Mouse (Mus musculus): ENCODE results near the gene Vegfb. TPM values are rescaled to one million over a fixed set of nuclear protein-coding genes. Genes with fewer than 3 reads are reported as not detected.

The Vegfb gene
- polyA plus RNA-seq (2015; fragmentation: Nextera tagmentation; extraction: Ambion mirVana): 25.1 and 37.3 TPM in 2 replicates

DNA sequence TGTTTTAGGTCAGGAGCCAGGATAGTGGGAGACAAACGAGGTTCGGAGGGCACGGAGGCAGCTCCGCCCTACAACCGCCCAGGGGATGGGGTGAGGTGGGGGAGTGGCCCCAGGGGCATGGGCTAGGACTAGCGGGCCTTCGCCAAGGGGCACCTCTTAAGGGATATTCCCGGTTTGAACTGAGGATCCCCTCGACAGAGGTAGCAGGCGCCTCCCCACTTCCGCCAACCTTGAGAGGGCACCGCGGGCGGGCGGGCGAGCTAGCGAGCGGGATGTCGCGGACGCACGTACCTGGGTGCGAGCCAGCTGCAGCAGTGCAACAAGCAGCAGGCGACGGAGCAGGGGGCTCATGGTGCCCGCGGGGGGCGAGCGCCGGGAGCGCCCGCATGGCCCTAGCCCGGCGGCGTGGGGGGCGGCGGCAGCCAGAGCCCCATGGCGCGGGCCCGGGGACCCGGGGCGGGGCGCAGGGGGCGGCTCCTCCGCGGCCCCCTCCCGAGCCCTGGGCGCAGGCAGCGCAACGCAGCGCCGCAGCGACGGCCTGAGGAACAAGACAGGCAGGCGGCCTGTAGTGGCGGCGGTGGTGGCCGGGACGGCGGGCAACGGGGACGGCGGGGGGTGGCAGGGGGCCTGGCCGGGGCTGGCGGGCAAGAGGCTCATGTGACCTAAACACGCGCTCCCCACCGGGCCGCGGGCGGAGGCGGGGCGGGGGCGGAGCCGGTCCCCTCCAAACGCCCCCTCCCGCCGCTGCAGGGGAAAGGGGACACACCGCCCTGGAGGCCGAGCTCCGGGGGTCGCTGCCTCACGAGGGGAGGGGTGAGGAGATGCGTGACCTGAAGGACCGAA lies at the start of gene Vegfb:
Vegfb (minus strand) TSS at position 591 of the 843 bp plus-strand sequence.
- Histone ChIP-seq H3K4me2 (replicated peaks; ENCODE audit: low read depth, low read length) (peak within 1 kb of the TSS; percentile 77), H3K27ac (ENCODE audit: low read length) (peak within 1 kb of the TSS; percentile 79), H3K27me3 (ENCODE audit: insufficient read depth, low read length) (no peaks in the 10 kb centered on the region), H3K4me3 (ENCODE audit: low read length) (peak within 1 kb of the TSS; percentile 81), H3K9me3 (ENCODE audit: low read length) (no peaks in the 10 kb centered on the region), H3K36me3 (ENCODE audit: insufficient read depth, low read length) (peaks cover 22% of the 10 kb centered on the region), H3K4me1 (ENCODE audit: insufficient read depth, low read length) (peaks cover 27% of the 10 kb centered on the region), H3K9ac (replicated peaks; ENCODE audit: low read length) (peak within 1 kb of the TSS; percentile 93)
- under 1% methylated on average over 60 of the region's 85 CpGs for whole genome bisulfite sequencing
- peak; percentile 44 for ATAC-seq (ENCODE audit: low FRiP score, low TSS enrichment)

DNA sequence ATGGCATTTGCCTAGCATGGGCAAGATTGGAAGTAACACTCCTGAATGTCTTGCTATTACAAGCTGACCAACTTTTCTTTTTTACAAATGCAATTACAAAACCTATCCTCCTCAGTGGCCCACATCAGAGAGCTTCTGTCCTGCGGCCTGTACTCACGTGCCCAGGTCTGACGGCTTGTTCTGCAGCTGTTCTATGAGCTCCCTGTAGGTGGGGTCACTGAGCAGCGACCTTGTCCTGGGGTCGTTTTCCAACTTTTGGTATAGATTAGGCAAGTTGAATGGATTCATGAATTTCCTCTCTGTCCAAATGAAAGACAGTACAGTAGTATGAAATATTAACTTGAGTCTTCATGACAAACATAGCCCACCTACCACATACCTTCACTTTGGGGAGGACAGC lies 46.6 kb upstream of the Vegfb start:
- Histone ChIP-seq H3K36me3 (ENCODE audit: insufficient read depth, low read length) (peaks cover 57% of the 10 kb centered on the region), H3K4me3 (ENCODE audit: low read length) (no peak overlapping the region), H3K9me3 (ENCODE audit: low read length) (no peaks in the 10 kb centered on the region), H3K4me2 (replicated peaks; ENCODE audit: low read depth, low read length) (no peak overlapping the region), H3K4me1 (ENCODE audit: insufficient read depth, low read length) (peaks cover 12% of the 10 kb centered on the region; the same call in 1 of the 2 replicates), H3K9ac (replicated peaks; ENCODE audit: low read length) (no peak overlapping the region), H3K27ac (ENCODE audit: low read length) (no peak overlapping the region), H3K27me3 (ENCODE audit: insufficient read depth, low read length) (no peaks in the 10 kb centered on the region)
- no peak for ATAC-seq (ENCODE audit: low FRiP score, low TSS enrichment)
- WGBS: 92% methylated on average over 5 of the region's 5 CpGs

DNA sequence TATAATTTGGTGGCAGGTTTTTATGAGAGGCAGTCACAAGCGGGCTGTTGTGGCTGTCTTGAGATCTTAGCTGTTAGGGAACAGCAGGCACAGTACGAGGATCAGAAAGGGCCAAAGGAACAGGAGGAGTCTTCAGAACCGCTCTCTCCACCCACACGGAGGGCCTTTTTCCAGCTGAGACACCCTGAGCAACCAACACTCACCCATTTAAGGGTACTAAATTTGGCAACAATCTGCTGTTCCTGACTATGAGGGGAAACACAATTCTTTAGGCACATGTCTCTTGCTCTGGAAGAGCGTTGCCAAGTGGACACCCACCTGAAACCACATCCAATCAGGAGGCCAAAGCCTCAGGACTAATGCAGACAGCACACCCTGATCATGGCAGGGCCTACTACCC lies 42.1 kb upstream of the Vegfb start:
- no peaks in the 10 kb centered on the region for H3K4me1 ChIP-seq (ENCODE audit: insufficient read depth, low read length)
- ATAC-seq (ENCODE audit: low FRiP score, low TSS enrichment): no peak
- H3K27ac ChIP-seq (ENCODE audit: low read length): no peak overlapping the region
- no peaks in the 10 kb centered on the region for H3K9me3 ChIP-seq (ENCODE audit: low read length)
- 96% methylated on average over 5 of the region's 5 CpGs for whole genome bisulfite sequencing
- no peak overlapping the region for H3K9ac ChIP-seq (replicated peaks; ENCODE audit: low read length)
- H3K36me3 ChIP-seq (ENCODE audit: insufficient read depth, low read length): peaks cover 90% of the 10 kb centered on the region
- H3K4me2 ChIP-seq (replicated peaks; ENCODE audit: low read depth, low read length): no peak overlapping the region
- no peak overlapping the region for H3K4me3 ChIP-seq (ENCODE audit: low read length)
- no peaks in the 10 kb centered on the region for H3K27me3 ChIP-seq (ENCODE audit: insufficient read depth, low read length)

DNA sequence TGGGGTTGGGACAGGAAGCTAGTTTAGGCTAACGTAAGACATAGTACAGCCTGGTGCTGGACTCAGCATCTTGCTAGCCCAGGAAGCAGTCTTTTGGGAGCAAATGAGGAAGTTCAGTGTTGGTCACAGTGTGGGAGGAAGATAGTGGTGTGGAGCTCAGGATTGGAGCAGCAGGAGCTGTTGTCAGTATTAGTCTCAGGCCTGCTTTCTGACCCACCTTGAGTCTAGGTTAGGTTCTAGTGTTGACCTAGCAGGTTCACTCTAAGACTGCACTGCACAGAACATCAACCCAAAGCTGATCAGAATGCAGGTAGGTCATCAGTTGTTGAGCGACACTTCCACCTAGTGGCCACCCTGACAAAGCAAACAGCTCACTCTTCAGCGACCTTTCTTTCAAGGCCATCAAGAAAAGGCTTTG lies 32.8 kb upstream of the Vegfb start:
- Histone ChIP-seq H3K27ac (ENCODE audit: low read length) (no peak overlapping the region; the same call in 1 of the 2 replicates), H3K36me3 (ENCODE audit: insufficient read depth, low read length) (peaks cover 51% of the 10 kb centered on the region), H3K4me2 (replicated peaks; ENCODE audit: low read depth, low read length) (no peak overlapping the region), H3K9me3 (ENCODE audit: low read length) (no peaks in the 10 kb centered on the region), H3K27me3 (ENCODE audit: insufficient read depth, low read length) (no peaks in the 10 kb centered on the region), H3K4me3 (ENCODE audit: low read length) (no peak overlapping the region), H3K9ac (replicated peaks; ENCODE audit: low read length) (no peak overlapping the region), H3K4me1 (ENCODE audit: insufficient read depth, low read length) (no peaks in the 10 kb centered on the region)
- ATAC-seq (ENCODE audit: low FRiP score, low TSS enrichment): peak; percentile 57; the same call in 1 of the 2 replicates
- WGBS: 43% methylated on average over 3 of the region's 3 CpGs

DNA sequence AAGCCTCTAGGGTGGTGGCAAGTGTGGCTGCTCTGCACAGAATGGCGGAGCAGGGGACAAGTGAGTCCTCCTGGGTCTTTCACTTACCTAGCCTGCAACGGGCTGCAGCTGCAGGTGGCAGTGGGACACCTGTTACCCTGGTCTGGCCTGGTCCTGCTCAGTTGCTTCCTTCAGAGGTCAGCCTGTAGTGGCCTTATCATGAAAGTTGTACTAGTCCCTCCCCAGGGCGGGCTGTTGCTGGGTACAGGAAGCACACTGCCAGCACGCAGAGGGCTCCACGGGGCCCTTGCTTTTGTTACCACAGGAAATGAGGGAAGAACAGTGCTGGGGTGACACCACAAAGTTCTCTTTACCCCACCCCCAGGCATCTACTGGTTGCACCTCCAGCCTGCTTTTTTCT lies 31.7 kb upstream of the Vegfb start, which contains the start of gene Fermt3:
Fermt3 (minus strand) TSS at position 279 of the 400 bp plus-strand sequence.
- H3K4me3 ChIP-seq (ENCODE audit: low read length): no peak within 1 kb of the TSS
- H3K27me3 ChIP-seq (ENCODE audit: insufficient read depth, low read length): no peaks in the 10 kb centered on the region
- H3K4me2 ChIP-seq (replicated peaks; ENCODE audit: low read depth, low read length): no peak within 1 kb of the TSS
- H3K27ac ChIP-seq (ENCODE audit: low read length): no peak within 1 kb of the TSS; the same call in 1 of the 2 replicates
- WGBS: 74% methylated on average over 5 of the region's 5 CpGs
- no peaks in the 10 kb centered on the region for H3K4me1 ChIP-seq (ENCODE audit: insufficient read depth, low read length)
- H3K36me3 ChIP-seq (ENCODE audit: insufficient read depth, low read length): peaks cover 41% of the 10 kb centered on the region
- H3K9me3 ChIP-seq (ENCODE audit: low read length): no peaks in the 10 kb centered on the region
- ATAC-seq (ENCODE audit: low FRiP score, low TSS enrichment): no peak
- H3K9ac ChIP-seq (replicated peaks; ENCODE audit: low read length): no peak within 1 kb of the TSS

DNA sequence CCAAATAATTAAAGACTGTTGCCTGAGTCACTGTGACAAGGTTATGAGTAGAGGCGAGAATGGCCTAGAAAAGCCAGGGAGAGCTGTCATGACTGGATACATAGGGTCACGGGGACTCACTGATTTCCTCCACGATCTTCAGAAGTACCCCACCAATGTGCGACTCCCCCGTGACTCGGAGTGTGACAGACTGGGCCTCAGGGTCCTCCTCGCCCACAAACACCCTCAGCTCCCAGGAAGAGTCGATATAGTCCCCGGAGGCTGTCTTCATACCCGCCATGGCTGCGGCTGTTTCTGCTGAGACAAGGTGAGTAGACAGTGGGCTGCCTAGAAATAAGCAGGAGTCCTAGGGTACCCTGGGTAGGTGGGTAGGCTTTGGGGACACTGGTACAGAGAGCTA lies 31.1 kb upstream of the Vegfb start:
- WGBS: 82% methylated on average over 11 of the region's 11 CpGs
- Histone ChIP-seq H3K27me3 (ENCODE audit: insufficient read depth, low read length) (no peaks in the 10 kb centered on the region), H3K9me3 (ENCODE audit: low read length) (no peaks in the 10 kb centered on the region), H3K4me3 (ENCODE audit: low read length) (no peak overlapping the region), H3K9ac (replicated peaks; ENCODE audit: low read length) (no peak overlapping the region), H3K4me1 (ENCODE audit: insufficient read depth, low read length) (no peaks in the 10 kb centered on the region), H3K4me2 (replicated peaks; ENCODE audit: low read depth, low read length) (no peak overlapping the region), H3K27ac (ENCODE audit: low read length) (no peak overlapping the region), H3K36me3 (ENCODE audit: insufficient read depth, low read length) (peaks cover 36% of the 10 kb centered on the region)
- no peak for ATAC-seq (ENCODE audit: low FRiP score, low TSS enrichment)

DNA sequence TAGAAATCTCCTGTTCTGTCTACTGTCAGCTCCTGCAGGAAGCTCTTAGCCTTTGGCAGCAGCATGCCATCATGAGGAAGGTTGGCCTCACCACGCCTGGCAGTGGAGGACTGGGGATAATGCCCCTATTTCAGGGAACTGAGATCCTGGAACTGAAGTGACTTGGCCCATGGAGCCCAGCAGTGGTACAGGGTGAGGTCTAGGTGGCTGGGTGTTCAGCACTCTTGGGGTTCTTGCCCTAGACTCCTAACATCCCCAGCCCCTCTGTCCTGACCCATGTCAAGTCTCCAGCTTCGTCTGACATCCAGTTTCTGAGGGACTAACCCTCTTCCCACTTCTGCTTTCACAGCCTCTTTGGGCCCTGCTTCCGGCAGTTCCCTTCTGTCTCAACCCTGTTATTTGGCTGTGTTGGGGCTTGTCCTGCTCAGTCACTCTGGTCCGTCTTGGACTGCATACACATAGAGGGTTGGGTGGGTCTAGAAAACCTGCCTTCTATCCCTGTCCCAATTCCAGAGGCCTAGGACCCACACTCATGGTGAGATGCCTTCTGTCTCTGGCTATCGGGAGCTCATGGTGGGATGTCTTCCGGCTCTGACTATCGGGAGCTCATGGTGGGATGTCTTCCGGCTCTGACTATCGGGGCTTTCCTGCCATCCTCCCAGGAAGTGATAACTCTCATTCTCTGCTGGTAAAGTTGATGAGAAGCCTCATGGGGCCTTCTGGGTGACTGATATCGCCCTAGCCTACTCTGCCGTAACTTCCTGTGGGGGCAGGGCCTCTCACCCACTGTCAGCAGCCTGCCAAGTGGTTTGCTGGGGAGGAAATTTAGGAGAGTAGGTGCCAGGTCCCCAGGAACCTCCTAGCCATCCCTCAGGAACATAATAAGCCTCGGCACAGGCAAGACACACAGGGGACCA lies 30.3 kb upstream of the Vegfb start:
- Histone ChIP-seq H3K9me3 (ENCODE audit: low read length) (no peaks in the 10 kb centered on the region), H3K4me2 (replicated peaks; ENCODE audit: low read depth, low read length) (no peak overlapping the region), H3K27ac (ENCODE audit: low read length) (no peak overlapping the region), H3K4me3 (ENCODE audit: low read length) (no peak overlapping the region), H3K4me1 (ENCODE audit: insufficient read depth, low read length) (no peaks in the 10 kb centered on the region), H3K36me3 (ENCODE audit: insufficient read depth, low read length) (peaks cover 31% of the 10 kb centered on the region), H3K9ac (replicated peaks; ENCODE audit: low read length) (no peak overlapping the region), H3K27me3 (ENCODE audit: insufficient read depth, low read length) (no peaks in the 10 kb centered on the region)
- WGBS: 73% methylated on average over 12 of the region's 12 CpGs
- no peak for ATAC-seq (ENCODE audit: low FRiP score, low TSS enrichment)

DNA sequence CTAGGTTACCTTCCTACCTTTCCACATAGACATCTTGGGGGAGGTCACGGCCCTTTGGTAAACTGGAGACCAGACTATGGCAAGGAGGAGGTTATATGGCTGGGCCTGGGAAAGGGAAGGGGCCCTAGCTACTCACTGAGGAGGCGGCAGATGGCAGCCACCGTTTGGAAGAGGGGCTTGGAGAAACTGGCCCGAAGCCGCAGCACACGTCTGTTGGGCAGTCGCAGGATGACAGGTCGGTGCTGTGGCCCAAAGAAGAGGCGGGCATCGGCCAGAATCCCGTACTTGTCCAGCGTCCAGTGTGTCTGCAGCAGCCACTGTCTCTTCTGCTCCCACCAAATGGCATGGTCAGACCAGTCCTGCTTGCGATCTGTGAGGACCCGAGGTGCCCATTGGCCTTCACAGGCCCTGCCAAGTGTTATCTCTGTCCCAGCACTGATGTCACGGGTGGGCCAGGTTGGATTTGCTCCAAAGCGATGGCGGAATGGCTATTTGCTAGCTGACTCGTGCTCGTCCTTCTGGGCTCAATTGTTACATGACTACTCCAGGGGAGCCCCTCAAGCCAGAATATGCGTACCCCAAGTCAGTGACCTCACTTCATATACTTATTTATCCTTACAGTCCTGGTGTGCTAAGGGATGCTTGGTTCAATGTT lies 27.2 kb upstream of the Vegfb start:
- WGBS: 92% methylated on average over 20 of the region's 20 CpGs
- no peaks in the 10 kb centered on the region for H3K27me3 ChIP-seq (ENCODE audit: insufficient read depth, low read length)

DNA sequence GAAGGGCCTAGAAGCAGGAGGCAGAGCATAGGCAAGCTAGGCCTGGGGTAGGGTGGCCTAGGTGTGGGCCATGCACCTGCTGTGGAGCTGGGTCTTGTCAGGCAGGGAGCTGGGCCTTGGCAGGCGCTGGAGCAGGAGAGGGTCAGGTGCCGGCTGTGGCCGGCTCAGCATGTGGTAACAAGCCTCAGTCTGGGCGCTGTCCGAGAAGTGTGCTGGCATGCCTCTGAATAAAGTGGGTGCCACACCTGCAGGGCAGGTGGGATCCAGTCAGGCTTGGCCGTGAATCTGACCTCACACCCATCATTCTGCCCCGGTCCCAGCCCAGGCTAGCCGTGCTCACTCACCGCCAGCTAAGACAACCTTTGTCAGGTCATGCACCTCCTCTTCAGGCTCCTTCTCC lies 26.5 kb upstream of the Vegfb start:
- Histone ChIP-seq H3K36me3 (ENCODE audit: insufficient read depth, low read length) (no peaks in the 10 kb centered on the region), H3K4me1 (ENCODE audit: insufficient read depth, low read length) (no peaks in the 10 kb centered on the region), H3K27me3 (ENCODE audit: insufficient read depth, low read length) (no peaks in the 10 kb centered on the region), H3K9me3 (ENCODE audit: low read length) (no peaks in the 10 kb centered on the region), H3K4me3 (ENCODE audit: low read length) (no peak overlapping the region), H3K27ac (ENCODE audit: low read length) (no peak overlapping the region), H3K4me2 (replicated peaks; ENCODE audit: low read depth, low read length) (no peak overlapping the region), H3K9ac (replicated peaks; ENCODE audit: low read length) (no peak overlapping the region)
- ATAC-seq (ENCODE audit: low FRiP score, low TSS enrichment): no peak
- WGBS: 83% methylated on average over 9 of the region's 9 CpGs

More for the DNA sequence above, 27.2 kb upstream of the Vegfb start:
- Histone ChIP-seq H3K4me2 (replicated peaks; ENCODE audit: low read depth, low read length) (no peak overlapping the region), H3K9ac (replicated peaks; ENCODE audit: low read length) (no peak overlapping the region), H3K4me3 (ENCODE audit: low read length) (no peak overlapping the region), H3K9me3 (ENCODE audit: low read length) (no peaks in the 10 kb centered on the region), H3K36me3 (ENCODE audit: insufficient read depth, low read length) (peaks cover 2% of the 10 kb centered on the region; the same call in 1 of the 2 replicates), H3K4me1 (ENCODE audit: insufficient read depth, low read length) (no peaks in the 10 kb centered on the region), H3K27ac (ENCODE audit: low read length) (no peak overlapping the region)
- ATAC-seq (ENCODE audit: low FRiP score, low TSS enrichment): no peak

Measured in kidney, embryonic 16.5 days (tissue).